Comparison of ENCODE assay signal across 23 mouse cellular contexts in the genomic region with DNA sequence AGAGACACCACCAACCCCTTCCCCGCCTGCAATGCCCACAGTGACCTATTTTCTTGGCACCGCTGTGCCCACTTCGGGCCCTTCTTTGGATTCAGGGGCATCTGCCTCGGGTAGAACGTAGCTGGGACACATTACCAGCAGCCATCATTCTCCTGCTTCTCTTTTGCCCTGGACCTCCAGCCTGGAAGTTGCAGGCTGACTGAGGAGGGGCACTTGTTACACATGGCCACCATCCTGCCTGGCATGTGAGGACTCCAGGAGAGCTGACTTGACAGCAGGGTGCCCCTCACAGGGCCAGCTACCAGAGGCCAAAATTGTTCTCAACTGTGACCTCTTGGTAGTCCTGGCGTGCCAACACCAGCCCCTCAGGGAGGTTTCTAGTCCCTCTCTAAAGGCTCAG. TPM values are rescaled to one million over a fixed set of nuclear protein-coding genes. Genes with fewer than 3 reads are reported as not detected.
"Had no signal": no experiment of that assay in that cellular context is flagged by ENCODE, and none has a peak within 500 bp of the region (broad histone marks: within the 10 kb centered on the region; RNA-seq: fewer than 3 reads in every experiment).

No protein-coding gene starts in this region.

- H3K27me3 ChIP-seq: midbrain, embryonic 15.5 days had no signal

- H3K4me2 ChIP-seq: limb, embryonic 12.5 days; limb, embryonic 15.5 days; liver, embryonic 11.5 days; lung, embryonic 14.5 days; midbrain, embryonic 12.5 days; midbrain, embryonic 15.5 days; neural tube, embryonic 12.5 days; neural tube, embryonic 15.5 days had no signal

- H3K4me3 ChIP-seq: left cerebral cortex, adult 2 months; limb, embryonic 12.5 days; limb, embryonic 15.5 days; midbrain, embryonic 12.5 days; midbrain, embryonic 15.5 days; neural tube, embryonic 12.5 days; neural tube, embryonic 15.5 days had no signal

- H3K36me3 ChIP-seq: limb, embryonic 12.5 days; limb, embryonic 15.5 days; midbrain, embryonic 12.5 days; neural tube, embryonic 12.5 days had no signal

- ATAC-seq: liver, postnatal 0 days; lung, postnatal 0 days; midbrain, embryonic 15.5 days had no signal

- H3K9ac ChIP-seq: limb, embryonic 12.5 days; limb, embryonic 15.5 days; liver, embryonic 14.5 days; liver, postnatal 0 days; lung, embryonic 14.5 days; midbrain, embryonic 12.5 days; midbrain, embryonic 15.5 days; neural tube, embryonic 12.5 days; neural tube, embryonic 15.5 days had no signal

- H3K9me3 ChIP-seq: limb, embryonic 12.5 days; limb, embryonic 15.5 days; midbrain, embryonic 12.5 days; midbrain, embryonic 15.5 days; neural tube, embryonic 12.5 days; neural tube, embryonic 15.5 days had no signal

- DNase-seq: kidney, postnatal 10 days; kidney, postnatal 36 days; layer of hippocampus, postnatal 36 days; liver, postnatal 0 days; lung, embryonic 14.5 days; right cerebral cortex, adult 18-20 months; right cerebral cortex, postnatal 14 days; right cerebral cortex, postnatal 4 days; thymus, adult 2 months; thymus, postnatal 14 days; thymus, postnatal 4 days had no signal

- H3K27ac ChIP-seq: left cerebral cortex, adult 2 months; limb, embryonic 12.5 days; limb, embryonic 15.5 days; liver, embryonic 14.5 days; macrophage; midbrain, embryonic 12.5 days; midbrain, embryonic 15.5 days; neural tube, embryonic 12.5 days; neural tube, embryonic 15.5 days; stomach, postnatal 0 days had no signal

RNA-seq across cellular contexts. Expression of a gene that starts 47.6 kb away (rescaled TPM):
- polyA plus RNA-seq: limb, embryonic 12.5 days; liver, postnatal 0 days; macrophage had no signal
